Mouse (Mus musculus) liver, postnatal 0 days (tissue): ENCODE measurements at regions not wholly inside any gene's neighbourhood (a gene's known extent, or its start where the extent isn't known, plus 50 kb on each side); places are given as distances from the start of the nearest gene placed in this dataset.

Experiments
- ATAC-seq: fragments of 200-750 bp; cut with Nextera tagmentation; 2 replicates; pipeline ENCODE4 v1.8.0; 2017; ENCODE audit warnings: mild to moderate bottlenecking, moderate library complexity
- DNase-seq: peaks from one replicate; pipeline ENCODE4 v3.0.0-alpha.2; 2016
- H3K27ac ChIP-seq: fragments of 300-500 bp; sonication (generic); 2 replicates; pipeline ENCODE4 v1.5.1; 2014; ENCODE audit warnings: antibody characterized with exemption, moderate library complexity, mild to moderate bottlenecking, low read depth
- H3K27me3 ChIP-seq: fragments of 300-500 bp; sonication (generic); 2 replicates; pipeline ENCODE4 v1.6.1; 2014; ENCODE audit warnings: low read length, control low read depth, mixed read lengths; ENCODE audit not compliant: insufficient read depth
- H3K36me3 ChIP-seq: fragments of 300-500 bp; sonication (generic); replicated peaks from 2 replicates; pipeline ENCODE4 v1.6.1; 2014; ENCODE audit warnings: mild to moderate bottlenecking, control low read depth, low read length, moderate library complexity, mixed read lengths; ENCODE audit not compliant: insufficient read depth
- H3K4me1 ChIP-seq: fragments of 300-500 bp; sonication (generic); 2 replicates; pipeline ENCODE4 v1.6.1; 2014; ENCODE audit warnings: antibody characterized with exemption, mild to moderate bottlenecking, control low read depth; ENCODE audit not compliant: insufficient read depth
- H3K4me2 ChIP-seq: fragments of 300-500 bp; sonication (generic); 2 replicates; pipeline ENCODE4 v1.6.1; 2014; ENCODE audit warnings: low read depth, mild to moderate bottlenecking, low read length, moderate library complexity, mixed read lengths
- H3K4me3 ChIP-seq: fragments of 300-500 bp; sonication (generic); 2 replicates; pipeline ENCODE4 v1.5.1; 2014; ENCODE audit warnings: low read depth, low read length
- H3K9ac ChIP-seq: fragments of 300-500 bp; sonication (generic); replicated peaks from 2 replicates; pipeline ENCODE4 v1.6.1; 2014; ENCODE audit warnings: mild to moderate bottlenecking, moderate library complexity
- H3K9me3 ChIP-seq: fragments of 300-500 bp; sonication (generic); 2 replicates; pipeline ENCODE4 v1.6.1; 2016; ENCODE audit warnings: mild to moderate bottlenecking, control low read depth, low read length, mixed read lengths
- CTCF ChIP-seq: sonication (generic); IDR thresholded peaks from 2 replicates; pipeline ENCODE4 v1.5.1; 2016; ENCODE audit warnings: antibody characterized with exemption, low read depth
- EP300 ChIP-seq: IDR thresholded peaks from 2 replicates; pipeline ENCODE4 v1.6.1; 2016; ENCODE audit warnings: antibody characterized with exemption, low read depth, mild to moderate bottlenecking
- WGBS: fragments of 180-500 bp; shearing (Covaris S2); extraction: QIAGEN DNeasy Blood & Tissue Kit; methylation state at CpG from one replicate; pipeline ENCODE4 v1.1.7; 2014; ENCODE audit not compliant: insufficient replicate concordance; 5-methylcytosine and 5-hydroxymethylcytosine counted together

GRCm38 (mm10) chr7:75360874-75361273 lies 51.8 kb upstream of the Sv2b start:
- H3K9me3 ChIP-seq = no peaks in the 10 kb centered on the region
- ATAC-seq (no peak), DNase-seq (no peak)
- no peaks in the 10 kb centered on the region for H3K27me3 ChIP-seq
- no peak overlapping the region for H3K4me2 ChIP-seq
- H3K27ac ChIP-seq = no peak overlapping the region
- no peak overlapping the region for H3K4me3 ChIP-seq
- H3K4me1 ChIP-seq = no peaks in the 10 kb centered on the region
- H3K9ac ChIP-seq = no peak overlapping the region
- TF ChIP-seq CTCF (no peak), EP300 (no peak)
- 35% methylated on average over 6 of the region's 6 CpGs for WGBS
- no peaks in the 10 kb centered on the region for H3K36me3 ChIP-seq

GRCm38 (mm10) chr7:75362541-75362940 lies 53.5 kb upstream of the Sv2b start:
- DNase-seq = no peak
- no peaks in the 10 kb centered on the region for H3K27me3 ChIP-seq
- H3K36me3 ChIP-seq = no peaks in the 10 kb centered on the region
- H3K4me2 ChIP-seq = no peak overlapping the region
- TF ChIP-seq CTCF = no peak
- TF ChIP-seq EP300 = no peak
- H3K9ac ChIP-seq = no peak overlapping the region
- H3K4me1 ChIP-seq = no peaks in the 10 kb centered on the region
- 42% methylated on average over 6 of the region's 6 CpGs for WGBS
- no peak overlapping the region for H3K27ac ChIP-seq
- no peaks in the 10 kb centered on the region for H3K9me3 ChIP-seq
- H3K4me3 ChIP-seq = no peak overlapping the region
- no peak for ATAC-seq

GRCm38 (mm10) chr7:75365480-75365879 lies 56.4 kb upstream of the Sv2b start:
- Histone ChIP-seq H3K27me3 (no peaks in the 10 kb centered on the region), H3K36me3 (no peaks in the 10 kb centered on the region), H3K9ac (no peak overlapping the region), H3K4me2 (no peak overlapping the region), H3K27ac (no peak overlapping the region), H3K4me1 (no peaks in the 10 kb centered on the region), H3K9me3 (no peaks in the 10 kb centered on the region), H3K4me3 (no peak overlapping the region)
- ATAC-seq (no peak), DNase-seq (no peak)
- 30% methylated on average over 3 of the region's 3 CpGs for WGBS
- no peak for TF ChIP-seq EP300
- TF ChIP-seq CTCF = no peak

GRCm38 (mm10) chr7:75366285-75366882 lies 57.3 kb upstream of the Sv2b start:
- TF ChIP-seq CTCF (peak; percentile 96), EP300 (no peak)
- Histone ChIP-seq H3K4me2 (no peak overlapping the region), H3K4me1 (no peaks in the 10 kb centered on the region), H3K27ac (no peak overlapping the region), H3K9me3 (no peaks in the 10 kb centered on the region), H3K4me3 (no peak overlapping the region), H3K27me3 (no peaks in the 10 kb centered on the region), H3K36me3 (no peaks in the 10 kb centered on the region), H3K9ac (no peak overlapping the region)
- 9% methylated on average over 8 of the region's 8 CpGs for WGBS
- DNase-seq (peak; percentile 80), ATAC-seq (peak; percentile 42; the same call in 1 of the 2 replicates)

- Histone ChIP-seq H3K4me1 (peaks cover 3% of the 10 kb centered on the region; the same call in 1 of the 2 replicates), H3K9ac (no peak overlapping the region), H3K4me2 (no peak overlapping the region), H3K27ac (no peak overlapping the region), H3K27me3 (no peaks in the 10 kb centered on the region), H3K36me3 (no peaks in the 10 kb centered on the region), H3K4me3 (no peak overlapping the region), H3K9me3 (no peaks in the 10 kb centered on the region)
- ATAC-seq (no peak), DNase-seq (no peak)
- WGBS = 48% methylated on average over 9 of the region's 9 CpGs
- TF ChIP-seq EP300 = no peak
- no peak for TF ChIP-seq CTCF
Measured at GRCm38 (mm10) chr7:75368315-75368714, 59.3 kb upstream of the Sv2b start.

GRCm38 (mm10) chr7:75369366-75369765 lies 60.3 kb upstream of the Sv2b start:
- 58% methylated on average over 4 of the region's 4 CpGs for WGBS
- no peak overlapping the region for H3K27ac ChIP-seq
- DNase-seq (no peak), ATAC-seq (no peak)
- no peak for TF ChIP-seq CTCF
- TF ChIP-seq EP300 = no peak
- H3K9ac ChIP-seq = no peak overlapping the region
- no peaks in the 10 kb centered on the region for H3K9me3 ChIP-seq
- H3K27me3 ChIP-seq = no peaks in the 10 kb centered on the region
- H3K4me1 ChIP-seq = peaks cover 3% of the 10 kb centered on the region; the same call in 1 of the 2 replicates
- H3K4me3 ChIP-seq = no peak overlapping the region
- no peaks in the 10 kb centered on the region for H3K36me3 ChIP-seq
- no peak overlapping the region for H3K4me2 ChIP-seq
